Mouse (Mus musculus) adrenal gland (tissue): ENCODE results near the gene Git1.
"Not testable (repeated sequence)": the region's sequence is repeated elsewhere in the genome, so short reads cannot be mapped to it uniquely, and the experiment has no call there.

Experiments used
- intact Hi-C: fragments of 180-260 bp; cut with DNase I; formaldehyde crosslinking; loops from one replicate; pipeline ENCODE4 v1.15.1; 2025

The Git1 gene

DNA sequence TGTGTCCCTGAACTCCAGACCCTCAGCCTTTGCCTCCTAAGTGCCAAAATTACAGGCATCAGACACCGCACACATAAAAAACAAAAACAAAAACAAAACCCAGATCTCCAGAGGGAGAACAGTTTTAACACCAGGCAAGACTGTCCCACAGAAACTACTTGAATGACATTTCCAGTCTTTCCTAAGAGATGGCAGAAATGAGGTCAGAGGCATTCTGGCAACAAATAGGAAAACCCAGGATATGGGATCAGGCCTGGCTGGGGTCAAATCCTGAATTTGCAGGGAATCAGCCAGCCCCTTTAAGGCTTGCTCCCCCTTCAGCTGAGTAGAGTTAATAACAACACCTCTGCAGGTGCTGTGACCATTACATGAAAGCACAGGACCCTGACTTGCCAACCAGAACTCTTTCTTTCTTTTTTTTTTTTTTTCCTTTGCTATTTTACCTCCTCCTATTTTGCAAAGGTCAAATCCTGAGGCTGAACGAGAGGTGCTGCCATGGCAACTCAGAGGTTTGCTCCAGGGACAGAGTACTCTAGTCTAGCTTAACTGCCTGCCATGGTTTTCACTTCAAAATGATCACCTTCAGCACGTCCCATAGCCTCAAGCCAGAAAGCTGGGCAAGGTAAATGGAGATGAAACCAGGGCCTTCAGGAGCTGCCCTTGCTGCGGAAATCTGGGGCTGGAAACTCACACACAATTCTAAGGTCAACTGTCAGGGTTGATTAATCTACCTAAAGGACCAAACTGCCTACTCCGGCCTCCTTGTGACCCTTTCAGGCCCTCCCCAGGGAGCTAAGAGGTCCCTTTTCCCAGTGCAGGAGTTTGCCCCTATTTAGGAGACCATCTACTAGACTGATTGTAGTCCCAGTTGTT, 23.4 kb downstream of the Git1 start:
- intact Hi-C loops, result no loop called here

DNA sequence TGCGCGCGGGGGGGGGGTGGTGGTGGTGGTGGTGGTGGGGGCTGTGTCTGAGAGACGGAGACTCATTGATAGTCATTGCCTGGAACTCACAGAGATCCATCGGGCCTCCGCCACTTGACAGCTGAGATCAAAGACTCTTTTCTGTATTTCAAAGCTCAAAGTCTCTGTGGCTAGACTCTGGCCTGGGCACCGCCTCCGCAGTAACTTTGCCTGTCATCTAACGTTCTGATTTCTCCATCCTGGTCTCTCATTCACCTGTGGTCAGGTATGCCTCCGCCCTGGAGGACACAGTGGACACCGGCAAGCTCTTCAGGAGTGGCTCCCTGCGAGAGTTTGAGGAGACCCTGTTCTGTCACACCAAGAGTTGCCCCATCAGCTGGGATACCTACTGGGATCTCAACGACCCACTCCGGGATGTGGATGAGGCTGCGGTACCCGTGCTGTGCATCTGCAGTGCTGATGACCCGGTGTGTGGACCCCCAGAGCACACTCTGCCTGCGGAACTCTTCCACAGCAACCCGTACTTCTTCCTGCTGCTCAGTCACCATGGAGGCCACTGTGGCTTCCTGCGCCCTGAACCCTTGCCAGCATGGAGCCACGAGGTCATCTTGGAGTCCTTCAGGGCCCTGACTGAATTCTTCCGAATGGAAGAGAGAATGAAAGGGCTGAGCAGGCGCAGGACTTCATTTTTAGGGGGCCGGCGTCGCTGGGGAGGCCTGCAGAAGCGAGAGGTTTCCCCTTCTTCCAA, 24.9 kb downstream of the Git1 start:
- intact Hi-C loops, result no loop called here

DNA sequence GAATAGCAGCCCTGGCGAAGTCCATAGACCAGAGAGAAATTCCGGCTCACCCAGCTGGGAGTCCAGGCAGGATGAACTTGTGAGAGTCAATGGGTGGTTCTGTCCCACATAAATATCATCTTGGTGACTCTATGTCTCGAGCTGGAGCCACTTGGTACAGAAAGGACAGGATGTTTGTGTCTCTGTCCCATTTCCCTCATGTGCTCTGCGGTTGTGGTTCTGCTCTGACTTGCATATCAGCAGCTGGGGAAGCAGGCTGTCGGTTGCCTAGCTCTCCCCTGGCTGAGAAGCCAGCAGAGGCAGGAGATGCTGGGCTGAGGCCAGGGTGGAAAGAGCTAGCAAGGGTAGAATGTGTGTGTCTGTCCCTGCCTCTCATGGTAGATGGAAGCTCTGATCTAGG, 25.7 kb downstream of the Git1 start, which contains the start of gene Gm10392:
Gm10392 (minus strand) TSS at position 156 of the 400 bp plus-strand sequence.
- intact Hi-C loops, result no loop called here

DNA sequence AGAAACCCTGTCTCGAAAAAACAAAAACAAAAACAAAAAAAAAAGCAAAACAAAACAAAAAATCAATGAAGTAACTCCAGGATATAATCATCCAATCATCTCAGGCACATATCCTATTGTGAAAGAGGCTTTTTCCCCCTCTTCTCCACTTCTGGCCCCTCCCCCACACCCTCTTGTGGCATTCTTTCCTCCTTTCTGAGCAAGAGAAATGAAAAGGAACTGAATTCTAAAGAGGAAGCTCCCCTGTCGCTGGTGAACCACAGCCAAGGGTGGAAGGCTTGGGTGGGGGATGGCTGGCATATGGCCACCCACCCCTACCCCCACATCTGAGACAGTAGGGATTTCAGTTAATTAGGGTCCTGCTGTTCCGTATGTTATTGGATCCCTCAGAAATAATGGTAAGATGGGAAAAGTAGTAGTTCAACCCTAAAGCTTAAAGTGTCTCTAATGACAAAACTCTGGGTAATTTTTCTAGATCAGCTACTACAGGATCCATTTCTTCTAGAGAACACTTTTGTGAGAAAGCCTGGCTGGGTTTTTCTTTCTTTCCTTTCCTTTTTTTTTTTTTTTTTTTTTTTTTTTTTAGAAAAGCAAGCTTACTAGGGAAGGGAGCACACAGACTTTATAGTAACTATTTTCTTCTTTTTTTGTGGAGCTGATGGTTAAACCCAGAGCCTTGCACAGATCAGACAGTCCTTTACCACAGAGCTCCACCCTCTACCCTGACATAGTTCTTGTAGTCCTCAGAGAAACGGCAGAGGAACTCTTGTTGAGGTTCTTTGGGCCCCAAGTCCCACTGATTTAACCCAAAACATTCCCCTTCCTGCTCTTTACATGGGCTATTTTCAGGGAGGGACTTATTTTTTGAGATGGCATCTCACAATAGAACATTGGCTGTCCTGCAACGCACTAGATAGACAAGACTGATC, 27.5 kb downstream of the Git1 start:
- intact Hi-C loops, result no loop called here

DNA sequence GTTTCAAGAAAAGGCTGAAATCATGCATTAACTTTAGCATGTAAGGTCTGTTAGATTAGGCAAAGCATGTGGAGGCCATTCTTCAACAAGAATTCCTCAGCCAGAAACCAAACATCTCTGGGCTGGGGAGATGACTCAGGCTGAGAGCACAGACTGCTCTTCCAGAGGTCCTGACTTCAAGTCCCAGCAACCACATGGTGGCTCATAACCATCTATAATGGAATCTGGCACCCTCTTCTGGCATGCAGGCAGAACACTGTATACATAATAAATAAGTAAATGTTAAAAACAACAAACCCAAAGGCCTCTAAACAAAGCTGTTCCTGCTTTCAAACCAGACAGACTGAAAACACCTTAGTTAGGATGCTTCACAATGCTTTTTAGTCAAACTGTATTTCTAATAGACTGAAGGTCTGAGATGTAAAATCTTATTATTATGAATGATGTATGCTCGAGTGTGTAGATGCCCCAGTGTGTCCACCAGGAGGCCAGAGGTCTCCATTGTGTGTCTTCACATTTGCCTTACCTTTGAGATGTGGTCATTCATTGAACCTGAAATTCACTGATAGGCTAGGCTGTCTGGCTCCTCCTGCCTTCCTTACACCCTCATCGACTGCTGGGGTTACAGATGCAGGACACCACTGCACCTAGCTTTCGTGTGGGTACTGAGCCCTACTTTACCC, 32.6 kb downstream of the Git1 start:
- intact Hi-C loops, result loop anchor here (2.0 kb wide), 1 partner anchor 23 kb away; no protein-coding TSS in a partner anchor

DNA sequence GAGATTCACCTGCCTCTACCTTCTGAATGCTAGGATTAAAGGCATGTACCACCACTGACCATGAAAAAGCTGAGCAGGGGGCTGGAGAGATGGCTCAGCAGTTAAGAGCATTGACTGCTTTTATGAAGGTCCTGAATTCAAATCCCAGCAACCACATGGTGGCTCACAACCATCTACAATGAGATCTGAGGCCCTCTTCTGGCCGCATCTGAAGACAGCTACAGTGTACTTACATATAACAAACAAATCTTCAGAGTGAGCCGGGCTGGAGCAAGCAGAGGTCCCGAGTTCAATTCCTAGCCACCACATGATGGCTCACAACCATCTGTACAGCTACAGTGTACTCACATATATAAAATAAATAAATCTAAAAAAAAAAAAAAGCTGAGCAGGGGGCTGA, 35.1 kb downstream of the Git1 start:
- intact Hi-C loops, result not testable (repeated sequence)

DNA sequence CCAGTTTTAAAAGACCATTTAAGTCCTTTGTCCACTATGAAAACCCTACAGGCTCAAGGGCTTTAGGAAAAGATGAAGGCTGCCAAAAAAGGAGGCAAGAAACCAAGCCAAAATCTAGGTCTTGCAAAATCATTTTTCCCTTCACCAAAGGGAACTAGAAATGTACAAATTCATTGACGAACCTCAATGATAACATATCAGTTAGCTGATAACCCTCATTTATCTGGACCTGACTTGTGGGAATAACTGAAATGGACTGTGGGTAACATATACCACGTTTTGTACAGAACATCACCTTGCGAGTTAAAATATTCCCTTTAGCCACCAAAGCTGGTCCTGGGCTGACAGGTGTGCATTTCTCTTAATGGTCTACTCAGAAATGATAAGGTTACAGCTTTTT, 36.3 kb downstream of the Git1 start:
- intact Hi-C loops, result no loop called here

DNA sequence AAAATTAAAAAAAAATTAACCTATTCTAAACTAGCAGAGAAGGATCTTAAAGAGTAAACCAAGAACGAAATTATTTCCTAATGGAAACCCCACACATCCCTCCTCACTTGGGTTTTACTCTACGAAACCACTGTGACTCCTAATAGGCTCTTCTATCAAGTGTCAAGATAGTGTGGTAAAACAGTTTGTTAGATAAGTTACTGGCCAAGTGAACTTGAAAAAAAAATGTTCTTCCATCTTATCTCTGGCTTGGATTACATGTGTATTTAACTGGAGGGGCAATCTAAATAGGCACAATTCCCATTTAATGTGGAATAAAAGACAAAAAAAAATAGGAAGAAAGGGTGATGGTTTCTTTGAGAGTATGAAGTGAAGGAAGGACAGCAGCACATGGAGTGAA, 37.5 kb downstream of the Git1 start:
- intact Hi-C loops, result no loop called here

DNA sequence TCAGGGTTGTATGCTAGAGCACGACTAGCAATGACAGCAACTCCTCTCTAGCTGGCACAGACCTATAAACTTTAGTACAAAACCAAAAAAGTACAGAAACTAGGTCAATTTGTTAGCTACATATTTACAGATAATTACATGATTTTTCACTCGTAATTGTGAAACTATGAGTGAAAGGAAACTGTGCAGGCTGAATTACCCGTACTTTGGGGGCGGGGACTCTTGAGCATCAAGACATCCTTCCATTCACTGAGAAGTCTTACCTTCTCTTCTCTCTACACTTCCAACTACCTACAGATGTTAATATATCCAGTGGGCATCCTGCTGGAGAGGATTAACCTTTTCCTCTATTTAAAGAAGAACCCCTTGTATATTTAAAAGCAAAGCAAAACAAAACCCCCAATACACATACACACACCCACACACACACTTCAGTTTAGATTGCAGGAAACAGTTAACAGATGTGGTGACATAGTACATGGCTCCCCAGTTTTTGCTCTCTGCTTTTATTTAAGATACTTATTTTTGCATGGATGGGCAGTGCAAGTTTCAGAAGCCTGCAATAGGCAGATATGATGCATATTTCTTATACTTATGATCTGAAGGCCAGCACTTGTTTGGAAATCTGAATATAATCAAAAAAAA, 39.0 kb downstream of the Git1 start:
- intact Hi-C loops, result no loop called here

DNA sequence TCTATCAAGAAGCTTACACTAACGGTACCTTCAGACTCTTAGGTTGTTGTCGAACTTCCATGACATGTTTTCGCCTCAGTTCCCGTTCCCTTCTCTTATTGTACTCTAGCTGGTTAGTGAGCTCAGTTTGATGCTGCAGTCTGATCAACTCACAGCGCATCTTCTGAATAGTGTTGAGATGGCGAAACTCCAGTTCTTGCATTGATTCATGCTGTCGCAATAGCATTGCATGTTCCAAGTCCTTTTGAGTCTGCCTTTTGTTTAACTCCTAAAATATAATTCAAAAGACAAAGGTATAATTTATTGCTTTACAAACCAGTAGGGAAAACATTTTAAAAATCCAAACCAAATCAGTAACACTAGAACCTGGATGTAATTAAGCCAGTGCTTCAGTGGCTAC, 51.9 kb downstream of the Git1 start:
- intact Hi-C loops, result loop anchor here (5.0 kb wide), 1 partner anchor 37 kb away; no protein-coding TSS in a partner anchor
